Mouse (Mus musculus) liver, postnatal 0 days (tissue): Measurements from ENCODE around the gene Tmem164. TPM values are rescaled to one million over a fixed set of nuclear protein-coding genes. Genes with fewer than 3 reads are reported as not detected.

ENCODE experiments used
- ATAC-seq: fragments of 200-750 bp; cut with Nextera tagmentation; 2 replicates; pipeline ENCODE4 v1.8.0; 2017; ENCODE audit warnings: mild to moderate bottlenecking, moderate library complexity
- DNase-seq: peaks from one replicate; pipeline ENCODE4 v3.0.0-alpha.2; 2016
- H3K27ac ChIP-seq: fragments of 300-500 bp; sonication (generic); 2 replicates; pipeline ENCODE4 v1.5.1; 2014; ENCODE audit warnings: antibody characterized with exemption, moderate library complexity, mild to moderate bottlenecking, low read depth
- H3K27me3 ChIP-seq: fragments of 300-500 bp; sonication (generic); 2 replicates; pipeline ENCODE4 v1.6.1; 2014; ENCODE audit warnings: low read length, control low read depth, mixed read lengths; ENCODE audit not compliant: insufficient read depth
- H3K36me3 ChIP-seq: fragments of 300-500 bp; sonication (generic); replicated peaks from 2 replicates; pipeline ENCODE4 v1.6.1; 2014; ENCODE audit warnings: mild to moderate bottlenecking, control low read depth, low read length, moderate library complexity, mixed read lengths; ENCODE audit not compliant: insufficient read depth
- H3K4me1 ChIP-seq: fragments of 300-500 bp; sonication (generic); 2 replicates; pipeline ENCODE4 v1.6.1; 2014; ENCODE audit warnings: antibody characterized with exemption, mild to moderate bottlenecking, control low read depth; ENCODE audit not compliant: insufficient read depth
- H3K4me2 ChIP-seq: fragments of 300-500 bp; sonication (generic); 2 replicates; pipeline ENCODE4 v1.6.1; 2014; ENCODE audit warnings: low read depth, mild to moderate bottlenecking, low read length, moderate library complexity, mixed read lengths
- H3K4me3 ChIP-seq: fragments of 300-500 bp; sonication (generic); 2 replicates; pipeline ENCODE4 v1.5.1; 2014; ENCODE audit warnings: low read depth, low read length
- H3K9ac ChIP-seq: fragments of 300-500 bp; sonication (generic); replicated peaks from 2 replicates; pipeline ENCODE4 v1.6.1; 2014; ENCODE audit warnings: mild to moderate bottlenecking, moderate library complexity
- H3K9me3 ChIP-seq: fragments of 300-500 bp; sonication (generic); 2 replicates; pipeline ENCODE4 v1.6.1; 2016; ENCODE audit warnings: mild to moderate bottlenecking, control low read depth, low read length, mixed read lengths
- CTCF ChIP-seq: sonication (generic); IDR thresholded peaks from 2 replicates; pipeline ENCODE4 v1.5.1; 2016; ENCODE audit warnings: antibody characterized with exemption, low read depth
- EP300 ChIP-seq: IDR thresholded peaks from 2 replicates; pipeline ENCODE4 v1.6.1; 2016; ENCODE audit warnings: antibody characterized with exemption, low read depth, mild to moderate bottlenecking
- WGBS: fragments of 180-500 bp; shearing (Covaris S2); extraction: QIAGEN DNeasy Blood & Tissue Kit; methylation state at CpG from one replicate; pipeline ENCODE4 v1.1.7; 2014; ENCODE audit not compliant: insufficient replicate concordance; 5-methylcytosine and 5-hydroxymethylcytosine counted together
- polyA plus RNA-seq: library from polyadenylated mRNA; unstranded; fragments of >200 nt; fragmentation: Nextera tagmentation; extraction: Ambion mirVana; gene quantifications from 2 replicates; pipeline ENCODE4 v1.2.1, GENCODE M21; 2015

The Tmem164 gene
- polyA plus RNA-seq, 1 experiment from 2014 or later, result 8.7 TPM

DNA sequence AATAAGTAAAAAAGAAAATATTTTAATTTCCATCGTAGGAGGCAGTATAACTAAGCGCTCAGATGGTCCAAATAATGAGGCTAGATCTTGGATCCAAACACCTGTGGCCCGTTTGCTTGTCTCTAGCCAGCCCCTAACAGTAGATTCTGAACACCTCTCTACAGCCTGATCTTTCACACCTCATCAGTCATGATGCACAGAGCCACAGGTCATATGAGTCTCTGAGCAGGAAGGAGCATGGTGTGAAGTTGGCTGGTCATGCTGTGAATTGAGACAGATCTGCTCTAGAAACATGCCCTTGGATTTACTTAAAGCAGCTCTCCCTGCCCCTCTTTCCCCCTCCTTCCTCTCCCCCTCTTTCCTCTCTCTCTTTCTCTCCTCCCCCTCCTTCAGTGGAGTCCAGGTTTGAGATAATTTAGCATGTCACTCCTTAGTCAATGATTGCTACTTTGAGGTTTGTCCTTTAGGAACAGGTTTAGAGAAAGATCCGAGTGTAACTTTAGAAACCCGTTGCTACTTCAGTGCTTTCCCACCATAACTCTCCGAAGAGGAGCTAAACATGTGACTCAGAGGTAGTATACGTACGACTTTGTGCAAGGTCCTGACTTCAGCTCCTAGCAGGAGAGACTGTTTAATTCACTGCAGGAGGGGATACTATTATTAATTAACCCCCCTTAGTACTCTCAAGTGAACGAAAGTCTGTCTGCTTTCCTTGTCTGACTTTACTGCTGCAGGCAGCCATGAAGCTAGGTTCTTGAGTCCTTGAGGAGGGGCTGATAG is 11.7 kb upstream of the Tmem164 start:
- Histone ChIP-seq H3K4me1 (no peaks in the 10 kb centered on the region), H3K9me3 (no peaks in the 10 kb centered on the region), H3K36me3 (no peaks in the 10 kb centered on the region), H3K27ac (no peak overlapping the region), H3K4me2 (no peak overlapping the region), H3K4me3 (no peak overlapping the region), H3K27me3 (no peaks in the 10 kb centered on the region), H3K9ac (no peak overlapping the region)
- 64% methylated on average over 9 of the region's 9 CpGs for WGBS
- no peak for ATAC-seq
- no peak for DNase-seq
- no peak for TF ChIP-seq CTCF
- no peak for TF ChIP-seq EP300

DNA sequence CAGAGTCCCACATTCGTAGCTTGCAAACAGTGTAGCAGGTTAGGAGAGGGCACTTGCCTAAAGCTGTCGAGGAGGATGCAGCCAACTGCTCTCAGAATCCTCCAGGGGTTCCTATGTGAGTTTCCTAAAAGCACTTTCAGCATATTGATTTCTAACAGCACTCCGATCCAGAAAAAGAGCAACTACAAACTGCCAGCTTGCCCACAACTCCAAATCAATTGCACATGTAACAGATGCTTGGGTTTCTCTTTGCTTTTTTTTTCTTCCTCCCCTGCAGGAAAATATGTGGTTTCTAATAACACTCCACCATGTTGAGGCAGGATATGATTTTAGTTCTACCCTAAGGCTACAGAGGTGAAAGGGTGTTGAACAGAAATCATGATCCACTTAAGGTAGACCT is 11.1 kb upstream of the Tmem164 start:
- no peaks in the 10 kb centered on the region for H3K9me3 ChIP-seq
- H3K4me2 ChIP-seq, result no peak overlapping the region
- no peaks in the 10 kb centered on the region for H3K4me1 ChIP-seq
- H3K27ac ChIP-seq, result no peak overlapping the region
- TF ChIP-seq EP300, result no peak
- TF ChIP-seq CTCF, result no peak
- ATAC-seq (no peak), DNase-seq (no peak)
- 48% methylated on average over 3 of the region's 3 CpGs for WGBS
- no peaks in the 10 kb centered on the region for H3K27me3 ChIP-seq
- H3K36me3 ChIP-seq, result no peaks in the 10 kb centered on the region
- no peak overlapping the region for H3K4me3 ChIP-seq
- no peak overlapping the region for H3K9ac ChIP-seq

- DNase-seq (no peak), ATAC-seq (no peak)
- no peak overlapping the region for H3K4me3 ChIP-seq
- TF ChIP-seq EP300 (no peak), CTCF (no peak)
- no peak overlapping the region for H3K4me2 ChIP-seq
- no peak overlapping the region for H3K9ac ChIP-seq
- H3K9me3 ChIP-seq, result no peaks in the 10 kb centered on the region
- H3K36me3 ChIP-seq, result no peaks in the 10 kb centered on the region
- H3K4me1 ChIP-seq, result no peaks in the 10 kb centered on the region
- H3K27me3 ChIP-seq, result no peaks in the 10 kb centered on the region
- WGBS, result 78% methylated on average over 1 of the region's 1 CpGs
- no peak overlapping the region for H3K27ac ChIP-seq
These were observed 10.1 kb upstream of the Tmem164 start for GRCm38 (mm10) chrX:142671141-142671540.

DNA sequence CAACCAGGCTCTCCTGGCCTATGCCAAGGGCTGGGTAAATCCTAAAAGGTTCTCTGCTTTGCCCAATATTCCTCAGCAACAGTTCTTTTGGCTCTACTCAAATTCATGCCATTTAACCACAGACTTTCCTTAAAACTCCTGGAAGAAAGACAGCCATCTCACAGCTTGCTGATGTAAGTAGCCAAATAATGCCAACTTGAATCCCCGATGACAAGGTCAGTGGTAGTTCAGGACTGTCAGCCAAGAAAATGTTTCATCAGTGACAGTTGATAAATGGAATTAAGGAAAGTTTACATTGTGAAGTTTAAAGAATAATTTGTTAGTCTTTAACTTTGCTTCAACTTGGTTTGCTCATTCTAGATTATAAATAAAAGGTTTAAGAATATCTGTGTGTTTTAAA is 8.5 kb upstream of the Tmem164 start:
- H3K27me3 ChIP-seq, result no peaks in the 10 kb centered on the region
- no peak for DNase-seq
- H3K4me1 ChIP-seq, result no peaks in the 10 kb centered on the region
- no peak overlapping the region for H3K9ac ChIP-seq
- no peak for TF ChIP-seq CTCF
- no peak for TF ChIP-seq EP300
- no peak for ATAC-seq
- H3K4me2 ChIP-seq, result no peak overlapping the region
- H3K4me3 ChIP-seq, result no peak overlapping the region
- no peaks in the 10 kb centered on the region for H3K9me3 ChIP-seq
- no peaks in the 10 kb centered on the region for H3K36me3 ChIP-seq
- WGBS, result 85% methylated on average over 1 of the region's 1 CpGs
- H3K27ac ChIP-seq, result no peak overlapping the region

GRCm38 (mm10) chrX:142677193-142677592 is 4.0 kb upstream of the Tmem164 start:
- no peak overlapping the region for H3K27ac ChIP-seq
- H3K4me3 ChIP-seq, result no peak overlapping the region
- H3K9me3 ChIP-seq, result no peaks in the 10 kb centered on the region
- no peak overlapping the region for H3K4me2 ChIP-seq
- no peaks in the 10 kb centered on the region for H3K27me3 ChIP-seq
- TF ChIP-seq EP300 (no peak), CTCF (no peak)
- no peak overlapping the region for H3K9ac ChIP-seq
- WGBS, result 55% methylated on average over 3 of the region's 3 CpGs
- ATAC-seq, result no peak
- no peaks in the 10 kb centered on the region; the same call in 1 of the 2 replicates for H3K4me1 ChIP-seq
- no peaks in the 10 kb centered on the region for H3K36me3 ChIP-seq
- no peak for DNase-seq

- ATAC-seq, result no peak
These were observed 2.4 kb upstream of the Tmem164 start for GRCm38 (mm10) chrX:142678499-142679474.

More at GRCm38 (mm10) chrX:142678499-142679474, 2.4 kb upstream of the Tmem164 start:
- H3K4me1 ChIP-seq, result peaks cover 3% of the 10 kb centered on the region; the same call in 1 of the 2 replicates
- no peaks in the 10 kb centered on the region for H3K36me3 ChIP-seq
- H3K27me3 ChIP-seq, result no peaks in the 10 kb centered on the region
- H3K9me3 ChIP-seq, result no peaks in the 10 kb centered on the region
- no peak overlapping the region for H3K27ac ChIP-seq
- 31% methylated on average over 13 of the region's 13 CpGs for WGBS
- peak; percentile 40 for DNase-seq
- TF ChIP-seq EP300 (peak; percentile 26; the same call in 1 of the 2 replicates), CTCF (no peak)
- H3K9ac ChIP-seq, result no peak overlapping the region
- no peak overlapping the region for H3K4me3 ChIP-seq
- H3K4me2 ChIP-seq, result no peak overlapping the region
